Mouse (Mus musculus) lung, embryonic 14.5 days (tissue): ENCODE measurements around the gene Cbs. TPM values are rescaled to one million over a fixed set of nuclear protein-coding genes. Genes with fewer than 3 reads are reported as not detected.

Experiments used
- ATAC-seq: fragments of 200-750 bp; cut with Nextera tagmentation; 2 replicates; pipeline ENCODE4 v1.8.0; 2017; ENCODE audit warnings: mild to moderate bottlenecking, moderate TSS enrichment, moderate library complexity; ENCODE audit not compliant: insufficient read depth
- DNase-seq: peaks from one replicate; pipeline ENCODE4 v3.0.0-alpha.2; 2015
- H3K27ac ChIP-seq: fragments of 300-500 bp; sonication (generic); 2 replicates; pipeline ENCODE4 v1.5.1; 2014; ENCODE audit warnings: low read depth, mild to moderate bottlenecking, moderate library complexity
- H3K27me3 ChIP-seq: fragments of 300-500 bp; sonication (generic); 2 replicates; pipeline ENCODE4 v1.6.1; 2014; ENCODE audit warnings: low read length, control low read depth; ENCODE audit not compliant: insufficient read depth
- H3K36me3 ChIP-seq: fragments of 300-500 bp; sonication (generic); 2 replicates; pipeline ENCODE4 v1.6.1; 2014; ENCODE audit warnings: control low read depth; ENCODE audit not compliant: insufficient read depth
- H3K4me1 ChIP-seq: fragments of 300-500 bp; sonication (generic); 2 replicates; pipeline ENCODE4 v1.6.1; 2014; ENCODE audit warnings: antibody characterized with exemption, control low read depth; ENCODE audit not compliant: insufficient read depth
- H3K4me2 ChIP-seq: fragments of 300-500 bp; sonication (generic); 2 replicates; pipeline ENCODE4 v1.6.1; 2014; ENCODE audit warnings: mild to moderate bottlenecking
- H3K4me3 ChIP-seq: fragments of 300-500 bp; sonication (generic); 2 replicates; pipeline ENCODE4 v1.5.1; 2014; ENCODE audit warnings: low read depth, low read length
- H3K9ac ChIP-seq: fragments of 300-500 bp; sonication (generic); 2 replicates; pipeline ENCODE4 v1.6.1; 2014
- H3K9me3 ChIP-seq: fragments of 300-500 bp; sonication (generic); 2 replicates; pipeline ENCODE4 v1.6.1; 2016; ENCODE audit warnings: low read depth, low read length, control low read depth
- CTCF ChIP-seq: IDR thresholded peaks from 2 replicates; pipeline ENCODE4 v1.5.1; 2016; ENCODE audit warnings: antibody characterized with exemption, low read depth
- WGBS: fragments of 180-500 bp; shearing (Covaris S2); extraction: QIAGEN DNeasy Blood & Tissue Kit; methylation state at CpG from one replicate; pipeline ENCODE4 v1.1.7; 2014; 5-methylcytosine and 5-hydroxymethylcytosine counted together
- microRNA-seq: library from miRNA; unstranded; fragments of <30 nt; microRNA quantifications from one replicate; pipeline ENCODE4, GENCODE M21; 2016; ENCODE audit warnings: borderline number of aligned reads
- polyA plus RNA-seq: library from polyadenylated mRNA; unstranded; fragments of >200 nt; fragmentation: Nextera tagmentation; extraction: Ambion mirVana; gene quantifications from 2 replicates; pipeline ENCODE4 v1.2.1, GENCODE M21; 2014

The Cbs gene
- polyA plus RNA-seq, 1 experiment from 2014 or later: 2.7 TPM

GRCm38 (mm10) chr17:31564015-31564857 is 72.8 kb downstream of the Cbs start, which contains the start of gene Pknox1:
TSS of gene Pknox1 (plus strand) at chr17:31564734.
- Histone ChIP-seq H3K27me3 (no peaks in the 10 kb centered on the region), H3K4me2 (peak within 1 kb of the TSS; percentile 77), H3K9ac (peak within 1 kb of the TSS; percentile 88), H3K36me3 (peaks cover 5% of the 10 kb centered on the region; the same call in 1 of the 2 replicates), H3K27ac (peak within 1 kb of the TSS; percentile 97), H3K4me1 (peaks cover 15% of the 10 kb centered on the region), H3K4me3 (peak within 1 kb of the TSS; percentile 91), H3K9me3 (no peaks in the 10 kb centered on the region)
- under 1% methylated on average over 55 of the region's 72 CpGs for WGBS
- peak; percentile 89 for ATAC-seq
- peak; percentile 100 for DNase-seq
- no peak for TF ChIP-seq CTCF

GRCm38 (mm10) chr17:31563632-31564014 is 73.4 kb downstream of the Cbs start:
- ATAC-seq: peak; percentile 3; the same call in 1 of the 2 replicates
- H3K9ac ChIP-seq: peak overlapping the region; percentile 59
- 12% methylated on average over 12 of the region's 12 CpGs for WGBS
- no peaks in the 10 kb centered on the region for H3K27me3 ChIP-seq
- H3K9me3 ChIP-seq: no peaks in the 10 kb centered on the region
- peaks cover 15% of the 10 kb centered on the region for H3K4me1 ChIP-seq
- H3K4me2 ChIP-seq: peak overlapping the region; percentile 72
- H3K27ac ChIP-seq: peak overlapping the region; percentile 93
- peaks cover under 1% of the 10 kb centered on the region; the same call in 1 of the 2 replicates for H3K36me3 ChIP-seq
- no peak for TF ChIP-seq CTCF
- no peak for DNase-seq
- peak overlapping the region; percentile 91 for H3K4me3 ChIP-seq

DNA sequence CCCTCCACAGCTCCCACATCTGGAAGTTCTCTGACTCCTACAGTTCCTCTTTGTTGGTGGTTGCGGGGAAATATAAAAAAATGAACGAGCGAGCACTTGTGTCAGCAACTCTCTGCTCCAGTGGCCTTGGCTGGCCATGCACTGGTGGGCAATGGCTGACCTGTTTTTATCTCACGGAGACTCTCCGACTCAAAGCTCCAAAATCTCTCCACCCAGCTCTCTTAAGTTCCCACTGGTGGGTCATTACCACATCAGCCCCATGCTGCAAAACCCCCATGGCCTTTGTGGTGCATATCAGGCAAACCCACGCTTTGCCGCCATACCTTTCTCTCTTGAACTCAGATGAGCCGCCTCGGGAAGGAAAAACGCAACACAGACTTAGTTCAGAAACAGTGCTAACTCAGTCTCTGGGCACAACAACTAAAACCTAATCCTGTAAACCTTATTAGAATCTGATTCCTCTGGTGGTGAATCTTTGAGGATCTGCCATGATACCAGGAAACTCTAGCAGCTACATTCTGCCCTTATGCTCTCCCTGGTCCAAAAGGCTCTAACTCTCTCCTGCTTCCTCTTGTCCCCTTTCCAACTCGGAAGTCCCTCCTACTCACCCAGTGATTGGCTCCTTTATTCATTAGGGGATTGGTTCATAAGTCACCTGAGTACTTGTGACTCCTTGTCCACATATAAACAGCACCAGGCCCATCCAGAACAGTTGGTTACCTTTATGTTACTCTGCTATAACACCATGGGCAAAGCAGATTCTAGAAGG is 77.8 kb downstream of the Cbs start:
- H3K36me3 ChIP-seq: no peaks in the 10 kb centered on the region
- H3K27ac ChIP-seq: no peak overlapping the region
- 88% methylated on average over 11 of the region's 11 CpGs for WGBS
- no peaks in the 10 kb centered on the region for H3K9me3 ChIP-seq
- ATAC-seq (no peak), DNase-seq (no peak)
- peaks cover 12% of the 10 kb centered on the region for H3K4me1 ChIP-seq
- no peaks in the 10 kb centered on the region for H3K27me3 ChIP-seq
- no peak overlapping the region for H3K4me2 ChIP-seq
- TF ChIP-seq CTCF: no peak
- H3K4me3 ChIP-seq: no peak overlapping the region
- H3K9ac ChIP-seq: no peak overlapping the region

Small RNA genes within 50 kb of the gene (microRNA-seq; reads per million reads assigned to microRNA genes)
- not detected for gene Gm24970

Other genes starting within 250 kb of the Cbs start
- 40.5 and 46.3 TPM in 2 replicates for gene Wdr4, start 117.3 kb downstream of the Cbs start, polyA plus RNA-seq
- 238 and 257 TPM in 2 replicates for gene Ndufv3, start 117.1 kb downstream of the Cbs start, polyA plus RNA-seq
- gene Pknox1, start 72.5 kb downstream of the Cbs start, polyA plus RNA-seq: 53.3 and 54.1 TPM in 2 replicates
- 174 and 202 TPM in 2 replicates for gene U2af1, start 21.7 kb upstream of the Cbs start, polyA plus RNA-seq
- gene Cryaa, start 40.6 kb upstream of the Cbs start, polyA plus RNA-seq: not detected in 2 replicates
- gene Sik1, start 218.6 kb upstream of the Cbs start, polyA plus RNA-seq: 25.0 and 26.2 TPM in 2 replicates